Mouse (Mus musculus): Measurements from ENCODE around the gene Nrp2. TPM values are rescaled to one million over a fixed set of nuclear protein-coding genes. Genes with fewer than 3 reads are reported as not detected.

Gene Nrp2
- total and polyA plus RNA-seq, 3 experiments, result not detected

GRCm38 (mm10) chr1:62728926-62729325 lies 25.8 kb downstream of the Nrp2 start:
- Histone ChIP-seq H3K9me3 (replicated peaks; ENCODE audit: insufficient read depth, low read length) (no peaks in the 10 kb centered on the region), H3K4me3 (ENCODE audit: control insufficient read depth in 1 of 2, insufficient read depth in 1 of 2, low read depth in 2 of 2, low read length in 2 of 2) (no peak overlapping the region), H3K27ac (ENCODE audit: control insufficient read depth, low read depth, low read length) (no peak overlapping the region), H3K27me3 (ENCODE audit: control insufficient read depth in 1 of 2, insufficient read depth in 2 of 2, low read length in 2 of 2) (no peaks in the 10 kb centered on the region), H3K9ac (ENCODE audit: control insufficient read depth, low read depth, low read length, poor library complexity, severe bottlenecking) (no peak overlapping the region), H3K79me2 (ENCODE audit: control insufficient read depth, insufficient read depth, low read length, poor library complexity) (no peaks in the 10 kb centered on the region), H3K4me1 (ENCODE audit: control insufficient read depth in 1 of 2, insufficient read depth in 2 of 2, low read length in 2 of 2) (no peaks in the 10 kb centered on the region), H3K36me3 (ENCODE audit: control insufficient read depth in 1 of 2, insufficient read depth in 2 of 2, low read length in 2 of 2) (no peaks in the 10 kb centered on the region)
- TF ChIP-seq TCF12 (IDR thresholded peaks at IDR 0.05; ENCODE audit: low read depth, low read length) (no peak), USF2 (IDR thresholded peaks at IDR 0.05; ENCODE audit: borderline replicate concordance in 1 of 2, insufficient read depth in 1 of 2, low read depth in 1 of 2, low read length in 2 of 2) (no peak), TAL1 (IDR thresholded peaks at IDR 0.05; ENCODE audit: low read length) (no peak), SMC3 (IDR thresholded peaks at IDR 0.05; ENCODE audit: low read depth, low read length) (no peak), RCOR1 (IDR thresholded peaks at IDR 0.05; ENCODE audit: low read depth, low read length) (no peak), MXI1 (IDR thresholded peaks at IDR 0.05; ENCODE audit: low read depth, low read length) (no peak), USF1 (IDR thresholded peaks at IDR 0.05; ENCODE audit: low read depth, low read length) (no peak), ZC3H11A (IDR thresholded peaks at IDR 0.05; ENCODE audit: low read depth, low read length) (no peak), JUND (IDR thresholded peaks at IDR 0.05; ENCODE audit: low read depth, low read length) (no peak), KAT2A (conservative IDR thresholded peaks at IDR 0.05; ENCODE audit: low read depth, low read length) (no peak), MYC (IDR thresholded peaks at IDR 0.05; ENCODE audit: low read depth, low read length) (no peak), CHD2 (IDR thresholded peaks at IDR 0.05; ENCODE audit: low read length) (no peak), CHD1 (IDR thresholded peaks at IDR 0.05; ENCODE audit: low read depth, low read length) (no peak), ELF1 (IDR thresholded peaks at IDR 0.05; ENCODE audit: low read depth, low read length) (no peak), TBP (IDR thresholded peaks at IDR 0.05; ENCODE audit: low read depth, low read length) (no peak), BHLHE40 (IDR thresholded peaks at IDR 0.05; ENCODE audit: borderline replicate concordance, low read depth, low read length) (no peak)
- no peak for DNase-seq (ENCODE audit: low read depth, low spot score)

DNA sequence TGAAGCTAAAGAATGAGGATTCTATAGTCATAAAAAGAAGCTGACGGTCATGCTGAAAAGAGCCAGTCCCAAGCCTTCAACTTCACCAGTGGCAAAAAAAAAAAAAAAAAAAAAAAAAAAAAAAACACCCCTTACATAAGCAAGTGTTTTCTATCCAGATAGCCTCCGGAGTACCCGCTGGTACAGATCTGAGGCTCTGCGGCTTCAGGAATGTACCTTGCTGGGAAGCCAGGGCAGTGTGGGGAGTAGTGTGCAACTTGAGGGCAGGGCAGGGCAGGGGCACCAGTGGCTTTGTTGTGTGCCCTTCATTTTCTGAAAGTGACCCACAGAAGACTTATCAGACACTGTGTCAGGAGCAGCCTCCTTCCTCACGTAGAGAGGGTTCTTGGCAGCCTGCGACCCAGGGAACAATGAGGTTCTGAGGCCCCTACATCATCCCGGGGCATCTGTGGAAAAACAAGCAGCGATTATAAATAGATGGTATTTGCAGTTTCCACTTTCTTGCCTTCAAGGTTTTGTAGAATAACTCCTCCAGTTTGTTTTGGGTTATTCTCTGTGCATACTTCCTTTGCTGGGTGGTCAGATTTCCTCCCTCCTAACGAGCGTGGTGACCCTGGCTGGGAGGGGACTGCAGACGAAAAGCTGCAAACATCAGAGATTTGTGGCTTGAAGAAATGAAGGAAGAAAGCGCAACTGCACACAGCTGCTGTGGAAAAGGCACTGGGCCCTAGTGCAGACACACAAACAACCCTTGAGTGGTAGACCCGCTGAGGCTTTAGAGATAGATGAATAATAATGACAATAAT lies 26.5 kb downstream of the Nrp2 start:
- Histone ChIP-seq H3K27ac (ENCODE audit: control insufficient read depth, low read depth, low read length) (no peak overlapping the region), H3K27me3 (ENCODE audit: control insufficient read depth in 1 of 2, insufficient read depth in 2 of 2, low read length in 2 of 2) (no peaks in the 10 kb centered on the region), H3K4me1 (ENCODE audit: control insufficient read depth in 1 of 2, insufficient read depth in 2 of 2, low read length in 2 of 2) (no peaks in the 10 kb centered on the region), H3K9ac (ENCODE audit: control insufficient read depth, low read depth, low read length, poor library complexity, severe bottlenecking) (no peak overlapping the region), H3K79me2 (ENCODE audit: control insufficient read depth, insufficient read depth, low read length, poor library complexity) (no peaks in the 10 kb centered on the region), H3K4me3 (ENCODE audit: control insufficient read depth in 1 of 2, insufficient read depth in 1 of 2, low read depth in 2 of 2, low read length in 2 of 2) (no peak overlapping the region), H3K36me3 (ENCODE audit: control insufficient read depth in 1 of 2, insufficient read depth in 2 of 2, low read length in 2 of 2) (no peaks in the 10 kb centered on the region), H3K9me3 (replicated peaks; ENCODE audit: insufficient read depth, low read length) (no peaks in the 10 kb centered on the region)
- DNase-seq (ENCODE audit: low read depth, low spot score), result no peak
- TF ChIP-seq ZKSCAN1 (IDR thresholded peaks at IDR 0.05; ENCODE audit: low read depth, low read length) (no peak), E2F4 (IDR thresholded peaks at IDR 0.05; ENCODE audit: borderline replicate concordance, low read depth, low read length) (no peak), TAL1 (IDR thresholded peaks at IDR 0.05; ENCODE audit: low read length) (no peak), UBTF (IDR thresholded peaks at IDR 0.05; ENCODE audit: borderline replicate concordance, insufficient read depth, low read depth, low read length) (no peak), EP300 (IDR thresholded peaks at IDR 0.05; ENCODE audit: low read depth in 1 of 2, low read length in 2 of 2) (no peak), CTCF (IDR thresholded peaks at IDR 0.05 in 2 of 3, conservative IDR thresholded peaks at IDR 0.05 in 1 of 3; ENCODE audit: control insufficient read depth in 1 of 3, insufficient read depth in 1 of 3, low read depth in 2 of 3, low read length in 3 of 3, poor library complexity in 1 of 3, severe bottlenecking in 1 of 3) (no peak), ETS1 (IDR thresholded peaks at IDR 0.05; ENCODE audit: low read depth, low read length) (no peak), GABPA (IDR thresholded peaks at IDR 0.05; ENCODE audit: low read depth, low read length) (no peak)
